Mouse (Mus musculus) urinary bladder, postnatal 14 days (tissue): ENCODE results near the gene C3ar1.
A peak's percentile ranks its signal among the peaks of the same experiment; 100 is the strongest.

Experiments used
- DNase-seq: peaks from one replicate; pipeline ENCODE4 v3.0.0; 2021; ENCODE audit warnings: low spot score

Gene C3ar1

GRCm38 (mm10) chr6:122855955-122856354 lies at the start of gene C3ar1:
Gene C3ar1, minus strand, starts transcription at chr6:122856161.
- peak; percentile 32 for DNase-seq

- peak; percentile 62 for DNase-seq
Measured at GRCm38 (mm10) chr6:122892442-122893049, 36.6 kb upstream of the C3ar1 start.

- no peak for DNase-seq
Measured at GRCm38 (mm10) chr6:122889599-122889998, 33.6 kb upstream of the C3ar1 start.

GRCm38 (mm10) chr6:122883603-122884002 lies 27.6 kb upstream of the C3ar1 start:
- no peak for DNase-seq

- no peak for DNase-seq
Measured at GRCm38 (mm10) chr6:122881287-122881686, 25.3 kb upstream of the C3ar1 start.

GRCm38 (mm10) chr6:122879781-122880505 lies 24.0 kb upstream of the C3ar1 start:
- no peak for DNase-seq

GRCm38 (mm10) chr6:122879141-122879735 lies 23.3 kb upstream of the C3ar1 start:
- DNase-seq = no peak

GRCm38 (mm10) chr6:122874720-122875389 lies 18.9 kb upstream of the C3ar1 start:
- DNase-seq = no peak

GRCm38 (mm10) chr6:122873871-122874719 lies 18.1 kb upstream of the C3ar1 start, which contains the start of gene Necap1:
Gene Necap1, plus strand, starts transcription at chr6:122874474.
- DNase-seq = peak; percentile 98

GRCm38 (mm10) chr6:122872800-122873199 lies 16.8 kb upstream of the C3ar1 start:
- DNase-seq = no peak

- peak; percentile 12 for DNase-seq
Measured at GRCm38 (mm10) chr6:122869846-122870245, 13.9 kb upstream of the C3ar1 start.

GRCm38 (mm10) chr6:122867914-122868313 lies 12.0 kb upstream of the C3ar1 start:
- no peak for DNase-seq

- no peak for DNase-seq
Measured at GRCm38 (mm10) chr6:122862871-122863270, 6.9 kb upstream of the C3ar1 start.

GRCm38 (mm10) chr6:122862434-122862833 lies 6.5 kb upstream of the C3ar1 start:
- no peak for DNase-seq

- no peak for DNase-seq
Measured at GRCm38 (mm10) chr6:122854552-122854951, 1.4 kb downstream of the C3ar1 start.

GRCm38 (mm10) chr6:122852696-122853095 lies 3.3 kb downstream of the C3ar1 start:
- DNase-seq = no peak

GRCm38 (mm10) chr6:122843759-122844158 lies 12.2 kb downstream of the C3ar1 start:
- no peak for DNase-seq

- DNase-seq = no peak
Measured at GRCm38 (mm10) chr6:122837539-122837938, 18.4 kb downstream of the C3ar1 start.

GRCm38 (mm10) chr6:122836974-122837373 lies 19.0 kb downstream of the C3ar1 start:
- DNase-seq = no peak

- peak; percentile 35 for DNase-seq
Measured at GRCm38 (mm10) chr6:122834365-122834764, 21.6 kb downstream of the C3ar1 start.

GRCm38 (mm10) chr6:122832880-122833279 lies 23.1 kb downstream of the C3ar1 start:
- DNase-seq = no peak

GRCm38 (mm10) chr6:122828086-122828485 lies 27.9 kb downstream of the C3ar1 start:
- no peak for DNase-seq
